Mouse (Mus musculus): ENCODE results near the gene Mif.

GRCm38 (mm10) chr10:75854096-75854495, 5.9 kb downstream of the Mif start:
- TF ChIP-seq CTCF (IDR thresholded peaks at IDR 0.05) (no peak), POLR2A (IDR thresholded peaks at IDR 0.05; ENCODE audit: insufficient read depth, low read depth, low read length) (no peak)

Measured in heart, adult 2 months (tissue).